Mouse (Mus musculus): ENCODE results near the gene Ist1. TPM values are rescaled to one million over a fixed set of nuclear protein-coding genes. Genes with fewer than 3 reads are reported as not detected.

Gene Ist1
- total and polyA plus RNA-seq, 3 experiments: 27.1 to 37.8 (median 37.4) TPM

DNA sequence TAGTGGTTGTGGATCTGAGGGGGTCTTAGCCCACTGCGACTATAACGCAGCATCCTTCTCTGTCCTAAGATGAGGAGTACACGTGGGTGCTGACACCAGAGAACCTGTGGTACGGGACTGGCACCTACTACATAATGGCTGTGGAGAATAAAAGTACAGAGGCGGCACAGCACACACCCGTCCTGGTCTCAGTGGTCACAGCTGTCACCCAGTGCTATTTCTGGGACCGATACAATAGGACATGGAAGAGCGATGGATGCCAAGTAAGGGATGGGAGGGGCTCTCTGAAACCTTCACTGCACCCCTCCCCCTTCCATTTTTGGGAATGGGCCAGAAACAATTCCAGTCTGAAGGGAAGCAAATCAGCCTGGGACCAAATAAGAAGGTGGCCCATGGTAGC is 57.9 kb downstream of the Ist1 start:
- H3K79me2 ChIP-seq (replicated peaks; ENCODE audit: control insufficient read depth, insufficient read depth, low read length): no peaks in the 10 kb centered on the region
- intact Hi-C loops (cut with DNase I): no loop called here
- H3K36me3 ChIP-seq (ENCODE audit: control insufficient read depth, insufficient read depth, low read length): no peaks in the 10 kb centered on the region
- H3K27ac ChIP-seq: no peak overlapping the region
- DNase-seq: no peak
- no peak overlapping the region for H3K9ac ChIP-seq (ENCODE audit: low read depth, low read length)
- no peaks in the 10 kb centered on the region for H3K4me1 ChIP-seq (ENCODE audit: control insufficient read depth, insufficient read depth, low read length)
- no peak overlapping the region for H3K4me3 ChIP-seq
- TF ChIP-seq POLR2A (IDR thresholded peaks at IDR 0.05; ENCODE audit: insufficient read depth, low read depth, low read length) (no peak), EP300 (IDR thresholded peaks at IDR 0.05; ENCODE audit: insufficient read depth, low read depth, low read length) (no peak), CTCF (IDR thresholded peaks at IDR 0.05) (no peak)
- no peaks in the 10 kb centered on the region for H3K27me3 ChIP-seq (ENCODE audit: control insufficient read depth, insufficient read depth, low read length)
- 81% methylated on average over 8 of the region's 8 CpGs for WGBS

DNA sequence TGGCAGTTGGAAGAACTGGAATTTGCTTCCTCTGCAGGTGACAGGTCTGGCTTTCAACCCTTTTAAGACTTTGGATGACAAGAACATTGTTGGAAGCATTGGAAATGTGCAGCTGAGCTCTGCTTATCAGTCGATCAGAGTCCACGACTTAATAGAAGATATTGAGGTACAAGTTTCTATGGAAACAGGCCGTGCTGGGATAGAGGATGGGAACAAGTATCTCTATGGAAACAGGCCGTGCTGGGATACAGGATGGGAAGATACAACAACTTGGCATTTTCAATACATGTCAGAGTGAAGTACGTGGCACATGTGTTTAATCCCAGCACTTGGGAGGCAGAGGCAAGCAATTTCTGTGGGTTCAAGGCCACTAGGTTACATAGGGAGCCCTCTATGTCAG is 60.6 kb downstream of the Ist1 start:
- Histone ChIP-seq H3K4me3 (no peak overlapping the region), H3K27me3 (ENCODE audit: control insufficient read depth, insufficient read depth, low read length) (no peaks in the 10 kb centered on the region), H3K4me1 (ENCODE audit: control insufficient read depth, insufficient read depth, low read length) (no peaks in the 10 kb centered on the region), H3K79me2 (replicated peaks; ENCODE audit: control insufficient read depth, insufficient read depth, low read length) (no peaks in the 10 kb centered on the region), H3K27ac (no peak overlapping the region), H3K36me3 (ENCODE audit: control insufficient read depth, insufficient read depth, low read length) (no peaks in the 10 kb centered on the region), H3K9ac (ENCODE audit: low read depth, low read length) (no peak overlapping the region)
- no peak for DNase-seq
- TF ChIP-seq EP300 (IDR thresholded peaks at IDR 0.05; ENCODE audit: insufficient read depth, low read depth, low read length) (no peak), CTCF (IDR thresholded peaks at IDR 0.05) (no peak), POLR2A (IDR thresholded peaks at IDR 0.05; ENCODE audit: insufficient read depth, low read depth, low read length) (no peak)
- 73% methylated on average over 5 of the region's 5 CpGs for WGBS
- intact Hi-C loops (cut with DNase I): no loop called here

DNA sequence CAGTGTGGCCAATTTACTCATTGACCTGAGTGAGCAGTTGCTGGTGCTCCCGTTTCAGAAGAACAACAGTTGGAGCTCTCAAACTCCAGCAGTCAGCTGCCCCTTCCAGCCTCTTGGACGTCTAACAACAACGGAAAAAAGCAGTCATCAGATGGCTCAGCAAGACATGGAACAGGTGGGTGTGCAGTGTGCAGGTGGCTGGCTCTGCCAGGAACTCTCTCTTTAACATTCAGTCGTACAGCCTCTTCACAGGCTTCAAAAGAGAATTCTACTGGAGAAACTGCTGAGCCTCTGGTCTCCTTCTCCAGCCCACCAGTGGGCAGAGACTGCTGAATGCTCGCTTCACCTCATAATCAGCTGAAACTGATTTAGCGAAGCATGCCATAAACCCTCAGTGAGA is 64.4 kb downstream of the Ist1 start:
- Histone ChIP-seq H3K79me2 (replicated peaks; ENCODE audit: control insufficient read depth, insufficient read depth, low read length) (no peaks in the 10 kb centered on the region), H3K4me3 (no peak overlapping the region), H3K9ac (ENCODE audit: low read depth, low read length) (no peak overlapping the region), H3K27me3 (ENCODE audit: control insufficient read depth, insufficient read depth, low read length) (no peaks in the 10 kb centered on the region), H3K36me3 (ENCODE audit: control insufficient read depth, insufficient read depth, low read length) (no peaks in the 10 kb centered on the region), H3K4me1 (ENCODE audit: control insufficient read depth, insufficient read depth, low read length) (no peaks in the 10 kb centered on the region), H3K27ac (no peak overlapping the region)
- TF ChIP-seq EP300 (IDR thresholded peaks at IDR 0.05; ENCODE audit: insufficient read depth, low read depth, low read length): no peak
- no peak for TF ChIP-seq CTCF (IDR thresholded peaks at IDR 0.05)
- no peak for TF ChIP-seq POLR2A (IDR thresholded peaks at IDR 0.05; ENCODE audit: insufficient read depth, low read depth, low read length)
- 65% methylated on average over 6 of the region's 6 CpGs for WGBS
- no peak for DNase-seq
- intact Hi-C loops (cut with DNase I): no loop called here

Other genes starting within 250 kb of the Ist1 start
- gene Pmfbp1, start 199.2 kb downstream of the Ist1 start, total RNA-seq (2021): not detected
- not detected in 2 replicates for gene Pmfbp1, start 199.2 kb downstream of the Ist1 start, polyA plus RNA-seq (2012; rRNA removed)
- 10 to 100 TPM; 13.1 to 13.2 TPM for gene Dhx38, start 127.4 kb downstream of the Ist1 start, total RNA-seq (2021)
- 8.6 and 9.7 TPM in 2 replicates for gene Dhx38, start 127.4 kb downstream of the Ist1 start, polyA plus RNA-seq (2012; rRNA removed)
- gene Txnl4b, start 127.4 kb downstream of the Ist1 start, total RNA-seq (2021): 1 to 10 TPM; 4.2 to 5.1 TPM
- gene Txnl4b, start 127.4 kb downstream of the Ist1 start, polyA plus RNA-seq (2012; rRNA removed): 4.8 and 5.0 TPM in 2 replicates
- gene Hp, start 114.1 kb downstream of the Ist1 start, total RNA-seq (2021): 1 to 10 TPM; 6.7 to 8.9 TPM
- gene Hp, start 114.1 kb downstream of the Ist1 start, polyA plus RNA-seq (2012; rRNA removed): 21.2 and 76.1 TPM in 2 replicates
- 10 to 100 TPM; 13.4 to 16.8 TPM for gene Dhodh, start 84.6 kb downstream of the Ist1 start, total RNA-seq (2021)
- gene Dhodh, start 84.6 kb downstream of the Ist1 start, polyA plus RNA-seq (2012; rRNA removed): 13.8 and 17.9 TPM in 2 replicates
- gene Pkd1l3, start 78.7 kb downstream of the Ist1 start, total RNA-seq (2021): under 1 TPM in 1 of 2 experiments, not detected in 1; 0.08 TPM
- gene Pkd1l3, start 78.7 kb downstream of the Ist1 start, polyA plus RNA-seq (2012; rRNA removed): 0.14 TPM in 1 of 2 replicates, not detected in the other
- gene Zfp821, start 12.3 kb upstream of the Ist1 start, total RNA-seq (2021): 1 to 10 TPM; 4.9 to 7.0 TPM
- gene Zfp821, start 12.3 kb upstream of the Ist1 start, polyA plus RNA-seq (2012; rRNA removed): 4.3 and 5.6 TPM in 2 replicates
- gene Atxn1l, start 44.5 kb upstream of the Ist1 start, total RNA-seq (2021): 10 to 100 TPM; 20.0 to 23.0 TPM
- 6.5 and 11.9 TPM in 2 replicates for gene Atxn1l, start 44.5 kb upstream of the Ist1 start, polyA plus RNA-seq (2012; rRNA removed)
- 10 to 100 TPM; 38.3 to 39.0 TPM for gene Ap1g1, start 85.3 kb upstream of the Ist1 start, total RNA-seq (2021)
- gene Ap1g1, start 85.3 kb upstream of the Ist1 start, polyA plus RNA-seq (2012; rRNA removed): 20.4 and 39.3 TPM in 2 replicates
- gene Phlpp2, start 175.3 kb upstream of the Ist1 start, total RNA-seq (2021): 1 to 10 TPM; 3.2 to 4.6 TPM
- gene Phlpp2, start 175.3 kb upstream of the Ist1 start, polyA plus RNA-seq (2012; rRNA removed): 2.1 and 4.2 TPM in 2 replicates